Mouse (Mus musculus) MEL (cell line): Measurements from ENCODE around the gene Fam83g. TPM values are rescaled to one million over a fixed set of nuclear protein-coding genes. Genes with fewer than 3 reads are reported as not detected.
A peak's percentile ranks its signal among the peaks of the same experiment; 100 is the strongest.

Experiments
- DNase-seq: peaks from one replicate; pipeline ENCODE4 v3.0.0; 2011; ENCODE audit warnings: low read depth, low spot score
- H3K27ac ChIP-seq: 2 replicates; pipeline ENCODE4 v1.5.1; 2012; ENCODE audit warnings: low read depth, mild to moderate bottlenecking, control low read depth, low read length, moderate library complexity; ENCODE audit not compliant: control insufficient read depth
- H3K27me3 ChIP-seq, 2 experiments: fragments of 150-350 bp in 1 of 2; sonication (generic) in 1 of 2; 2 replicates each; pipeline ENCODE4 v1.6.1; 2012; ENCODE audit warnings: low read length in 2 of 2, mild to moderate bottlenecking in 2 of 2, improper control_type of control experiment in 1 of 2, moderate library complexity in 1 of 2; ENCODE audit not compliant: insufficient read depth in 2 of 2, control insufficient read depth in 1 of 2
- H3K36me3 ChIP-seq, 2 experiments: 2 replicates each; pipeline ENCODE4 v1.6.1; 2012 to 2014; ENCODE audit warnings: low read length in 2 of 2, improper control_type of control experiment in 1 of 2, inconsistent platforms in 1 of 2, mild to moderate bottlenecking in 1 of 2; ENCODE audit not compliant: insufficient read depth in 2 of 2, control insufficient read depth in 1 of 2
- H3K4me1 ChIP-seq, 2 experiments: fragments of 150-350 bp in 1 of 2; sonication (generic) in 1 of 2; 2 replicates each; pipeline ENCODE4 v1.6.1; 2012; ENCODE audit warnings: low read length in 2 of 2, improper control_type of control experiment in 1 of 2, mild to moderate bottlenecking in 1 of 2; ENCODE audit not compliant: insufficient read depth in 2 of 2, control insufficient read depth in 1 of 2
- H3K4me3 ChIP-seq, 2 experiments: fragments of 150-350 bp in 1 of 2; sonication (generic) in 1 of 2; 2 replicates each; pipeline ENCODE4 v1.5.1; 2012; ENCODE audit warnings: low read depth in 2 of 2, low read length in 2 of 2, mild to moderate bottlenecking in 2 of 2, moderate library complexity in 2 of 2, control low read depth in 1 of 2, improper control_type of control experiment in 1 of 2; ENCODE audit not compliant: control insufficient read depth in 1 of 2, insufficient read depth in 1 of 2
- H3K79me2 ChIP-seq: 2 replicates; pipeline ENCODE4 v1.6.1; 2012; ENCODE audit warnings: mild to moderate bottlenecking, low read length, moderate library complexity; ENCODE audit not compliant: control insufficient read depth, poor library complexity, insufficient read depth
- H3K9ac ChIP-seq: 2 replicates; pipeline ENCODE4 v1.6.1; 2012; ENCODE audit warnings: low read depth, mild to moderate bottlenecking, control low read depth, low read length, moderate library complexity; ENCODE audit not compliant: control insufficient read depth, poor library complexity, severe bottlenecking
- H3K9me3 ChIP-seq: fragments of 150-350 bp; sonication (generic); replicated peaks from 2 replicates; pipeline ENCODE4 v1.6.1; 2012; ENCODE audit warnings: mild to moderate bottlenecking, low read length, improper control_type of control experiment, moderate library complexity; ENCODE audit not compliant: insufficient read depth
- CHD1 ChIP-seq: IDR thresholded peaks from 2 replicates; pipeline ENCODE4 v1.6.1; 2012; ENCODE audit warnings: low read depth, mild to moderate bottlenecking, inconsistent platforms, low read length, improper control_type of control experiment
- CHD2 ChIP-seq: IDR thresholded peaks from 2 replicates; pipeline ENCODE4 v1.6.1; 2011; ENCODE audit warnings: low read length, improper control_type of control experiment
- CTCF ChIP-seq, 3 experiments: IDR thresholded peaks in 2 of 3; conservative IDR thresholded peaks in 1 of 3; 2 replicates each; pipeline ENCODE4 v1.5.1; 2011 to 2012; ENCODE audit warnings: low read length in 3 of 3, low read depth in 2 of 3, mild to moderate bottlenecking in 2 of 3, improper control_type of control experiment in 1 of 3, inconsistent platforms in 1 of 3, mixed read lengths in 1 of 3, moderate library complexity in 1 of 3; ENCODE audit not compliant: control insufficient read depth in 1 of 3, insufficient read depth in 1 of 3, poor library complexity in 1 of 3, severe bottlenecking in 1 of 3
- ELF1 ChIP-seq: IDR thresholded peaks from 2 replicates; pipeline ENCODE4 v1.6.1; 2014; ENCODE audit warnings: low read depth, mild to moderate bottlenecking, inconsistent platforms, low read length, improper control_type of control experiment, moderate library complexity
- EP300 ChIP-seq, 2 experiments: IDR thresholded peaks; 2 replicates each; pipeline ENCODE4 v1.6.1; 2011; ENCODE audit warnings: improper control_type of control experiment in 2 of 2, low read length in 2 of 2, low read depth in 1 of 2, mild to moderate bottlenecking in 1 of 2
- ETS1 ChIP-seq: IDR thresholded peaks from 2 replicates; pipeline ENCODE4 v1.6.1; 2012; ENCODE audit warnings: low read depth, mild to moderate bottlenecking, inconsistent platforms, low read length, improper control_type of control experiment, moderate library complexity
- GABPA ChIP-seq: IDR thresholded peaks from 2 replicates; pipeline ENCODE4 v1.6.1; 2012; ENCODE audit warnings: low read depth, mild to moderate bottlenecking, inconsistent platforms, low read length, improper control_type of control experiment, moderate library complexity
- GATA1 ChIP-seq: IDR thresholded peaks from 2 replicates; pipeline ENCODE4 v1.6.1; 2011; ENCODE audit warnings: low read depth, low read length, improper control_type of control experiment
- HCFC1 ChIP-seq: IDR thresholded peaks from 2 replicates; pipeline ENCODE4 v1.6.1; 2012; ENCODE audit warnings: low read depth, mild to moderate bottlenecking, inconsistent platforms, low read length, improper control_type of control experiment, moderate library complexity
- JUND ChIP-seq: IDR thresholded peaks from 2 replicates; pipeline ENCODE4 v1.6.1; 2011; ENCODE audit warnings: low read depth, mild to moderate bottlenecking, improper control_type of control experiment, low read length
- KAT2A ChIP-seq: conservative IDR thresholded peaks from 2 replicates; pipeline ENCODE4 v1.6.1; 2012; ENCODE audit warnings: low read depth, low read length, improper control_type of control experiment, inconsistent platforms
- MAX ChIP-seq: IDR thresholded peaks from 2 replicates; pipeline ENCODE4 v1.6.1; 2011; ENCODE audit warnings: low read length, improper control_type of control experiment
- MXI1 ChIP-seq: IDR thresholded peaks from 2 replicates; pipeline ENCODE4 v1.6.1; 2011; ENCODE audit warnings: mild to moderate bottlenecking, low read depth, low read length, improper control_type of control experiment
- MYB ChIP-seq: IDR thresholded peaks from 2 replicates; pipeline ENCODE4 v1.6.1; 2011; ENCODE audit warnings: mild to moderate bottlenecking, low read depth, low read length, improper control_type of control experiment
- NRF1 ChIP-seq: IDR thresholded peaks from 2 replicates; pipeline ENCODE4 v1.6.1; 2014; ENCODE audit warnings: low read depth, mild to moderate bottlenecking, inconsistent platforms, low read length, improper control_type of control experiment, moderate library complexity; ENCODE audit not compliant: poor library complexity, insufficient read depth, severe bottlenecking
- POLR2A ChIP-seq, 2 experiments: IDR thresholded peaks; 2 replicates each; pipeline ENCODE4 v1.6.1; 2011 to 2012; ENCODE audit warnings: low read length in 2 of 2, mild to moderate bottlenecking in 2 of 2, control low read depth in 1 of 2, improper control_type of control experiment in 1 of 2, low read depth in 1 of 2, moderate library complexity in 1 of 2; ENCODE audit not compliant: control insufficient read depth in 1 of 2, insufficient read depth in 1 of 2, poor library complexity in 1 of 2
- POLR2AphosphoS5 ChIP-seq: IDR thresholded peaks from 2 replicates; pipeline ENCODE4 v1.6.1; 2012; ENCODE audit warnings: low read depth, borderline replicate concordance, mild to moderate bottlenecking, inconsistent platforms, low read length, moderate library complexity, mixed read lengths
- RCOR1 ChIP-seq: IDR thresholded peaks from 2 replicates; pipeline ENCODE4 v1.6.1; 2012; ENCODE audit warnings: low read depth, mild to moderate bottlenecking, inconsistent platforms, low read length, improper control_type of control experiment
- SIN3A ChIP-seq: IDR thresholded peaks from 2 replicates; pipeline ENCODE4 v1.6.1; 2012; ENCODE audit warnings: low read length, improper control_type of control experiment, inconsistent platforms
- SMC3 ChIP-seq: IDR thresholded peaks from 2 replicates; pipeline ENCODE4 v1.6.1; 2011; ENCODE audit warnings: low read depth, low read length, improper control_type of control experiment
- TAL1 ChIP-seq: IDR thresholded peaks from 2 replicates; pipeline ENCODE4 v1.6.1; 2012; ENCODE audit warnings: mild to moderate bottlenecking, inconsistent platforms, low read length, moderate library complexity, mixed read lengths
- TBP ChIP-seq: IDR thresholded peaks from 2 replicates; pipeline ENCODE4 v1.8.0; 2011; ENCODE audit warnings: low read depth, low read length, improper control_type of control experiment
- TCF12 ChIP-seq: IDR thresholded peaks from 2 replicates; pipeline ENCODE4 v1.6.1; 2014; ENCODE audit warnings: low read depth, mild to moderate bottlenecking, inconsistent platforms, low read length, improper control_type of control experiment, moderate library complexity
- ZC3H11A ChIP-seq: IDR thresholded peaks from 2 replicates; pipeline ENCODE4 v1.6.1; 2012; ENCODE audit warnings: low read depth, mild to moderate bottlenecking, inconsistent platforms, low read length, improper control_type of control experiment
- ZKSCAN1 ChIP-seq: IDR thresholded peaks from 2 replicates; pipeline ENCODE4 v1.6.1; 2012; ENCODE audit warnings: low read depth, mild to moderate bottlenecking, inconsistent platforms, low read length, improper control_type of control experiment, moderate library complexity
- polyA plus RNA-seq, 2 experiments: library from polyadenylated mRNA; stranded (reverse) in 1 of 2; unstranded in 1 of 2; fragments of >175 nt in 1 of 2; fragments of >200 nt in 1 of 2; gene quantifications; 2 replicates each; pipeline versions ENCODE4 v1.2.1 to v1.2.4; 2012; ENCODE audit warnings: low replicate concordance in 2 of 2, low read depth in 1 of 2; ENCODE audit not compliant: insufficient read length in 2 of 2, insufficient read depth in 1 of 2, missing spikeins in 1 of 2
- total RNA-seq: library from RNA; depleted of rRNA; stranded (reverse); fragments of 300-350 nt; gene quantifications from 2 replicates; pipeline ENCODE4 v1.2.3, GENCODE M21; 2012

Gene Fam83g
- total and polyA plus RNA-seq, 3 experiments = 5.4 to 9.7 TPM; not detected in 1

DNA sequence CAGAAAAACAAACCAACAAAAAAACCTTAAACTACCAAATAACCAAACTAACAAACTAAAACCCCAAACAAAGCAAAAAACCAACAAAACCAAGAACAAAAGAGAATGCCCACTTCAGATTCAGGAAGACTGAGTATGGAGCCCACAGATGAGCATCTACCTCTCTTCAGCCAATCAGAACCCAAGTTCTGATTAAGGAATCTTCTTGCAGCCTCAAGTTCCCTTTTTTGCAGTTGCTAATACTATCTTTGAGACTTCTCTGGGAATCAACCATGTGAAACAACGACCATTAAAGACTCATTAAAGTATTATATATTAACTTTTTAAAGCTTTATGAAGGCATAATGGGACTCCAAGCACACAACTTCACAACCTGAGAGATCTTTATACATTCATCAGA, 53.4 kb downstream of the Fam83g start:
- Histone ChIP-seq H3K27ac (no peak overlapping the region), H3K79me2 (no peaks in the 10 kb centered on the region), H3K36me3 (peaks cover 2 to 10% of the 10 kb centered on the region in 2 experiments; a peak in 3 of 4 replicates), H3K4me1 (0 out of 4 replicates have a peak, but pooled peaks cover 0 to 2% of the 10 kb centered on the region in 2 experiments), H3K27me3 (no peaks in the 10 kb centered on the region), H3K9me3 (no peaks in the 10 kb centered on the region), H3K4me3 (no peak overlapping the region), H3K9ac (no peak overlapping the region)
- DNase-seq = peak; percentile 64
- TF ChIP-seq HCFC1 (no peak), GATA1 (peak; percentile 24), POLR2AphosphoS5 (no peak), ZC3H11A (no peak), TCF12 (no peak), CTCF (IDR thresholded peaks at IDR 0.05 in 2 of 3, conservative IDR thresholded peaks at IDR 0.05 in 1 of 3; ENCODE audit: control insufficient read depth in 1 of 3, insufficient read depth in 1 of 3, low read depth in 2 of 3, low read length in 3 of 3, poor library complexity in 1 of 3, severe bottlenecking in 1 of 3) (no peak), CHD1 (no peak), SMC3 (no peak), JUND (no peak), NRF1 (no peak), TAL1 (no peak), MAX (no peak), POLR2A (IDR thresholded peaks at IDR 0.05; ENCODE audit: control insufficient read depth in 1 of 2, insufficient read depth in 1 of 2, low read depth in 1 of 2, low read length in 2 of 2, poor library complexity in 1 of 2) (no peak), GABPA (no peak), ELF1 (no peak), ZKSCAN1 (no peak), SIN3A (no peak), CHD2 (no peak), ETS1 (no peak), TBP (no peak), KAT2A (no peak), MXI1 (no peak), MYB (no peak), RCOR1 (peak; percentile 80), EP300 (IDR thresholded peaks at IDR 0.05; ENCODE audit: low read depth in 1 of 2, low read length in 2 of 2) (peak in 1 of 2 experiments; percentile 21; a peak in 1 of 4 replicates)
